Mouse (Mus musculus): Measurements from ENCODE around the gene Prkab2. TPM values are rescaled to one million over a fixed set of nuclear protein-coding genes. Genes with fewer than 3 reads are reported as not detected.
A peak's percentile ranks its signal among the peaks of the same experiment; 100 is the strongest.

The Prkab2 gene
- polyA plus RNA-seq, 1 experiment from 2014 or later = 3.1 TPM

- no peak for TF ChIP-seq CTCF (IDR thresholded peaks at IDR 0.05; ENCODE audit: low read depth)
- ATAC-seq = no peak
- no peaks in the 10 kb centered on the region for H3K27me3 ChIP-seq (replicated peaks; ENCODE audit: control insufficient read depth, insufficient read depth, low read length)
- 36% methylated on average over 5 of the region's 5 CpGs for whole genome bisulfite sequencing
- no peak overlapping the region for H3K9ac ChIP-seq (ENCODE audit: low read depth, low read length)
- no peak overlapping the region for H3K27ac ChIP-seq (ENCODE audit: low read depth, low read length)
- H3K4me1 ChIP-seq (replicated peaks; ENCODE audit: control insufficient read depth, insufficient read depth, low read length) = peaks cover 6% of the 10 kb centered on the region; the same call in 1 of the 2 replicates
- no peaks in the 10 kb centered on the region for H3K9me3 ChIP-seq (ENCODE audit: control insufficient read depth)
- H3K4me2 ChIP-seq (replicated peaks; ENCODE audit: low read depth) = peak overlapping the region; percentile 78
- H3K36me3 ChIP-seq (ENCODE audit: control insufficient read depth, insufficient read depth) = no peaks in the 10 kb centered on the region
- H3K4me3 ChIP-seq (ENCODE audit: low read depth, low read length) = peak overlapping the region; percentile 37; the same call in 1 of the 2 replicates
Measured at GRCm38 (mm10) chr3:97682576-97682975, 24.6 kb downstream of the Prkab2 start.

- Histone ChIP-seq H3K4me3 (ENCODE audit: low read depth, low read length) (peak overlapping the region; percentile 7; the same call in 1 of the 2 replicates), H3K27ac (ENCODE audit: low read depth, low read length) (no peak overlapping the region)
Measured at GRCm38 (mm10) chr3:97683560-97684195, 25.7 kb downstream of the Prkab2 start.

DNA sequence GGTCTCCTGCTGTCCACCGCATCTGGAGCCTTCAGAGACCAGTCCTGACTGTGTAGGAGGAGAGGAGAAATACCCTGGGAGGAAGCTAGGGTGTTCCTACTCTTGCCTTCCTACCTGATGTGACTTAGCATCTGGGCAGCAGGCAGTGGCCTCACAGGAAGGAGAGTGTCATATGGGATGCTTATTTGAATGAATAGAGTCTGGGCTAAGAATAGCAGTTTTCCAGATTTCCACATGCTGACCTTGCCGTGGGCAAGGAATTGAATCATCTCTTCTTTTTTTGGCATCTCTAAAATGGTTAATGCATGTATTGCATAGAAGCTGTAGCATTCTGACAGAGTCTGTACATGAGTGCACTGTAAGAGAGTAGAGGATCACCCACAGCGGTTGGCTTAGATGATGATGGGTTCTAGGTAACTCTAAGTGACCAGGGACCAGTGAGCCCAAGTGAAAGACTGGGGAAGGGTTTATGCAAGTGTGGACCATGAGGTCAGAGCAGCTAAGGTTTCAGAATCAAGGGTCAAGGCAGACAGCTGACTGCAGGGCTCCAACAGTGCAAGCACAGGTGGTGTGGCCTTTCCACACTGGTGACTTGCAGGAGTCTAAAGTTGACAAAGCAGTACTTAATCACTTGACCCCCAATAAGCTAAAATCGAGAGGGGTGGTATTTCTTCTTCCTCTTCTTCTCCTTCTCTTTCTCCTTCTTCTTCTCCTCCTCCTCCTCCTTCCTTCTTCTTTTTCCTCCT lies 28.6 kb downstream of the Prkab2 start:
- TF ChIP-seq CTCF (IDR thresholded peaks at IDR 0.05; ENCODE audit: low read depth) = no peak
- 81% methylated on average over 4 of the region's 4 CpGs for WGBS
- Histone ChIP-seq H3K4me3 (ENCODE audit: low read depth, low read length) (no peak overlapping the region), H3K9me3 (ENCODE audit: control insufficient read depth) (no peaks in the 10 kb centered on the region), H3K4me1 (replicated peaks; ENCODE audit: control insufficient read depth, insufficient read depth, low read length) (peaks cover 6% of the 10 kb centered on the region; the same call in 1 of the 2 replicates), H3K27me3 (replicated peaks; ENCODE audit: control insufficient read depth, insufficient read depth, low read length) (no peaks in the 10 kb centered on the region), H3K36me3 (ENCODE audit: control insufficient read depth, insufficient read depth) (no peaks in the 10 kb centered on the region), H3K4me2 (replicated peaks; ENCODE audit: low read depth) (no peak overlapping the region), H3K9ac (ENCODE audit: low read depth, low read length) (no peak overlapping the region), H3K27ac (ENCODE audit: low read depth, low read length) (no peak overlapping the region)
- ATAC-seq = no peak

More at GRCm38 (mm10) chr3:97683560-97684195, 25.7 kb downstream of the Prkab2 start:
- Histone ChIP-seq H3K36me3 (ENCODE audit: control insufficient read depth, insufficient read depth) (no peaks in the 10 kb centered on the region), H3K9me3 (ENCODE audit: control insufficient read depth) (no peaks in the 10 kb centered on the region), H3K4me1 (replicated peaks; ENCODE audit: control insufficient read depth, insufficient read depth, low read length) (peaks cover 6% of the 10 kb centered on the region; the same call in 1 of the 2 replicates), H3K27me3 (replicated peaks; ENCODE audit: control insufficient read depth, insufficient read depth, low read length) (no peaks in the 10 kb centered on the region), H3K9ac (ENCODE audit: low read depth, low read length) (no peak overlapping the region), H3K4me2 (replicated peaks; ENCODE audit: low read depth) (peak overlapping the region; percentile 48)
- 12% methylated on average over 16 of the region's 16 CpGs for WGBS
- no peak for TF ChIP-seq CTCF (IDR thresholded peaks at IDR 0.05; ENCODE audit: low read depth)
- ATAC-seq = peak; percentile 63

GRCm38 (mm10) chr3:97689289-97689688 lies 31.3 kb downstream of the Prkab2 start:
- Histone ChIP-seq H3K4me2 (replicated peaks; ENCODE audit: low read depth) (no peak overlapping the region), H3K36me3 (ENCODE audit: control insufficient read depth, insufficient read depth) (no peaks in the 10 kb centered on the region; the same call in 1 of the 2 replicates), H3K9ac (ENCODE audit: low read depth, low read length) (no peak overlapping the region), H3K27ac (ENCODE audit: low read depth, low read length) (no peak overlapping the region), H3K4me1 (replicated peaks; ENCODE audit: control insufficient read depth, insufficient read depth, low read length) (no peaks in the 10 kb centered on the region), H3K27me3 (replicated peaks; ENCODE audit: control insufficient read depth, insufficient read depth, low read length) (no peaks in the 10 kb centered on the region), H3K4me3 (ENCODE audit: low read depth, low read length) (no peak overlapping the region), H3K9me3 (ENCODE audit: control insufficient read depth) (no peaks in the 10 kb centered on the region)
- no peak for ATAC-seq
- TF ChIP-seq CTCF (IDR thresholded peaks at IDR 0.05; ENCODE audit: low read depth) = no peak
- WGBS = 69% methylated on average over 2 of the region's 2 CpGs

DNA sequence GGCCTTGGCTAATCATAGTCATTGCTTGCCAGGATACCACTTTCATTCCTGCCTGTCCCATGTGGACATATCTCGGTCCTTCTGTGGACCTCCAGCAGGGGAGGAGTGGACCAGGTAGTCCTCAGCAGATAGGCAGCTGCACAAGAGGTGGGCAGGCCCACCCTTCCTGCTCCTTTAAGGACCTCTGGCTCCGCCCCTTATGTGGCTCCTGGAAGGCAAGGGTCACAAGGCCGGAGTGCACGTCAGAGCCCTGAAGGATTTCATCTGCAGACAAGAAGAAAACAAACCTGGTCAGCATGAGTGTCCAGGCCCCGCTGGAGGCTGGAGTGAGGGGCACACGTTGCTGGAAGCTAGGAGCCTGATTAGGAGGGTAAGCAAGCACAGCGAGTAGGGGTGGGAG lies 32.6 kb downstream of the Prkab2 start:
- TF ChIP-seq CTCF (IDR thresholded peaks at IDR 0.05; ENCODE audit: low read depth) = no peak
- Histone ChIP-seq H3K27ac (ENCODE audit: low read depth, low read length) (no peak overlapping the region), H3K36me3 (ENCODE audit: control insufficient read depth, insufficient read depth) (no peaks in the 10 kb centered on the region; the same call in 1 of the 2 replicates), H3K4me1 (replicated peaks; ENCODE audit: control insufficient read depth, insufficient read depth, low read length) (no peaks in the 10 kb centered on the region), H3K9ac (ENCODE audit: low read depth, low read length) (no peak overlapping the region), H3K4me2 (replicated peaks; ENCODE audit: low read depth) (peak overlapping the region; percentile 53), H3K4me3 (ENCODE audit: low read depth, low read length) (no peak overlapping the region), H3K9me3 (ENCODE audit: control insufficient read depth) (no peaks in the 10 kb centered on the region), H3K27me3 (replicated peaks; ENCODE audit: control insufficient read depth, insufficient read depth, low read length) (no peaks in the 10 kb centered on the region)
- no peak for ATAC-seq
- 38% methylated on average over 7 of the region's 7 CpGs for WGBS

- no peak for TF ChIP-seq CTCF (IDR thresholded peaks at IDR 0.05; ENCODE audit: low read depth)
- H3K9me3 ChIP-seq (ENCODE audit: control insufficient read depth) = no peaks in the 10 kb centered on the region
- no peak overlapping the region for H3K4me3 ChIP-seq (ENCODE audit: low read depth, low read length)
- H3K36me3 ChIP-seq (ENCODE audit: control insufficient read depth, insufficient read depth) = no peaks in the 10 kb centered on the region; the same call in 1 of the 2 replicates
- H3K4me2 ChIP-seq (replicated peaks; ENCODE audit: low read depth) = peak overlapping the region; percentile 53
- H3K27ac ChIP-seq (ENCODE audit: low read depth, low read length) = no peak overlapping the region
- no peaks in the 10 kb centered on the region for H3K27me3 ChIP-seq (replicated peaks; ENCODE audit: control insufficient read depth, insufficient read depth, low read length)
- H3K4me1 ChIP-seq (replicated peaks; ENCODE audit: control insufficient read depth, insufficient read depth, low read length) = no peaks in the 10 kb centered on the region
- ATAC-seq = no peak
- 79% methylated on average over 12 of the region's 12 CpGs for WGBS
- no peak overlapping the region for H3K9ac ChIP-seq (ENCODE audit: low read depth, low read length)
Measured at GRCm38 (mm10) chr3:97691443-97692017, 33.5 kb downstream of the Prkab2 start.

Data from intestine, postnatal 0 days (tissue).